Mouse (Mus musculus) erythroblast, adult 5-6 weeks (primary cell): Measurements from ENCODE around the gene 1700028J19Rik. TPM values are rescaled to one million over a fixed set of nuclear protein-coding genes. Genes with fewer than 3 reads are reported as not detected.

Experiments used
- total RNA-seq, 2 experiments: library from RNA; stranded (forward) in 1 of 2; stranded (reverse) in 1 of 2; fragments of 150-400 nt in 1 of 2; fragments of 200-764, 138-1000 nt in 1 of 2; gene quantifications; 2 replicates each; pipeline versions ENCODE4 v1.2.3 to v1.2.4; 2015 to 2017; ENCODE audit warnings: low replicate concordance in 2 of 2

Gene 1700028J19Rik
- total RNA-seq, 2 experiments from 2014 or later = not detected

Other genes with a start within 250 kb of the 1700028J19Rik start
- gene Klk1b26, start 234.5 kb downstream of the 1700028J19Rik start, total RNA-seq (2015; ENCODE audit: low replicate concordance) = not detected in 2 replicates
- gene Klk1b26, start 234.5 kb downstream of the 1700028J19Rik start, total RNA-seq (2017; ENCODE audit: low replicate concordance) = not detected in 2 replicates
- gene Klk1b27, start 194.4 kb downstream of the 1700028J19Rik start, total RNA-seq (2015; ENCODE audit: low replicate concordance) = not detected in 2 replicates
- gene Klk1b27, start 194.4 kb downstream of the 1700028J19Rik start, total RNA-seq (2017; ENCODE audit: low replicate concordance) = not detected in 2 replicates
- gene Klk1b21, start 144.4 kb downstream of the 1700028J19Rik start, total RNA-seq (2015; ENCODE audit: low replicate concordance) = not detected in 2 replicates
- gene Klk1b21, start 144.4 kb downstream of the 1700028J19Rik start, total RNA-seq (2017; ENCODE audit: low replicate concordance) = not detected in 2 replicates
- not detected in 2 replicates for gene Klk1b22, start 134.0 kb downstream of the 1700028J19Rik start, total RNA-seq (2015; ENCODE audit: low replicate concordance)
- gene Klk1b22, start 134.0 kb downstream of the 1700028J19Rik start, total RNA-seq (2017; ENCODE audit: low replicate concordance) = not detected in 2 replicates
- gene Klk1b16, start 109.9 kb downstream of the 1700028J19Rik start, total RNA-seq (2015; ENCODE audit: low replicate concordance) = not detected in 2 replicates
- gene Klk1b16, start 109.9 kb downstream of the 1700028J19Rik start, total RNA-seq (2017; ENCODE audit: low replicate concordance) = not detected in 2 replicates
- not detected in 2 replicates for gene Klk1b24, start 58.5 kb downstream of the 1700028J19Rik start, total RNA-seq (2015; ENCODE audit: low replicate concordance)
- not detected in 2 replicates for gene Klk1b24, start 58.5 kb downstream of the 1700028J19Rik start, total RNA-seq (2017; ENCODE audit: low replicate concordance)
- gene Klk1b3, start 48.5 kb downstream of the 1700028J19Rik start, total RNA-seq (2015; ENCODE audit: low replicate concordance) = not detected in 2 replicates
- not detected in 2 replicates for gene Klk1b3, start 48.5 kb downstream of the 1700028J19Rik start, total RNA-seq (2017; ENCODE audit: low replicate concordance)
- not detected in 2 replicates for gene Klk1b4, start 39.3 kb downstream of the 1700028J19Rik start, total RNA-seq (2015; ENCODE audit: low replicate concordance)
- not detected in 2 replicates for gene Klk1b4, start 39.3 kb downstream of the 1700028J19Rik start, total RNA-seq (2017; ENCODE audit: low replicate concordance)
- gene Klk1b5, start 30.8 kb downstream of the 1700028J19Rik start, total RNA-seq (2015; ENCODE audit: low replicate concordance) = not detected in 2 replicates
- not detected in 2 replicates for gene Klk1b5, start 30.8 kb downstream of the 1700028J19Rik start, total RNA-seq (2017; ENCODE audit: low replicate concordance)
- not detected in 2 replicates for gene Klk1, start 21.3 kb downstream of the 1700028J19Rik start, total RNA-seq (2015; ENCODE audit: low replicate concordance)
- gene Klk1, start 21.3 kb downstream of the 1700028J19Rik start, total RNA-seq (2017; ENCODE audit: low replicate concordance) = not detected in 2 replicates
- gene Gm36864, start 10.5 kb downstream of the 1700028J19Rik start, total RNA-seq (2015; ENCODE audit: low replicate concordance) = not detected in 2 replicates
- not detected in 2 replicates for gene Gm36864, start 10.5 kb downstream of the 1700028J19Rik start, total RNA-seq (2017; ENCODE audit: low replicate concordance)
- gene 2410002F23Rik, start within 50 bp of the 1700028J19Rik start, total RNA-seq (2015; ENCODE audit: low replicate concordance) = 8.2 and 9.8 TPM in 2 replicates
- 5.6 and 7.8 TPM in 2 replicates for gene 2410002F23Rik, start within 50 bp of the 1700028J19Rik start, total RNA-seq (2017; ENCODE audit: low replicate concordance)
- not detected in 2 replicates for gene Acp4, start 10.7 kb upstream of the 1700028J19Rik start, total RNA-seq (2015; ENCODE audit: low replicate concordance)
- gene Acp4, start 10.7 kb upstream of the 1700028J19Rik start, total RNA-seq (2017; ENCODE audit: low replicate concordance) = not detected in 2 replicates
- gene Gm15517, start 14.8 kb upstream of the 1700028J19Rik start, total RNA-seq (2015; ENCODE audit: low replicate concordance) = not detected in 2 replicates
- gene Gm15517, start 14.8 kb upstream of the 1700028J19Rik start, total RNA-seq (2017; ENCODE audit: low replicate concordance) = not detected in 2 replicates
- gene Clec11a, start 60.2 kb upstream of the 1700028J19Rik start, total RNA-seq (2015; ENCODE audit: low replicate concordance) = 0.19 and 0.63 TPM in 2 replicates
- gene Clec11a, start 60.2 kb upstream of the 1700028J19Rik start, total RNA-seq (2017; ENCODE audit: low replicate concordance) = 0.28 and 1.0 TPM in 2 replicates
- gene Shank1, start 63.6 kb upstream of the 1700028J19Rik start, total RNA-seq (2015; ENCODE audit: low replicate concordance) = not detected in 2 replicates
- not detected in 2 replicates for gene Shank1, start 63.6 kb upstream of the 1700028J19Rik start, total RNA-seq (2017; ENCODE audit: low replicate concordance)
- gene Syt3, start 137.4 kb upstream of the 1700028J19Rik start, total RNA-seq (2015; ENCODE audit: low replicate concordance) = not detected in 2 replicates
- gene Syt3, start 137.4 kb upstream of the 1700028J19Rik start, total RNA-seq (2017; ENCODE audit: low replicate concordance) = not detected in 2 replicates
- not detected in 2 replicates for gene 1700008O03Rik, start 139.1 kb upstream of the 1700028J19Rik start, total RNA-seq (2015; ENCODE audit: low replicate concordance)
- gene 1700008O03Rik, start 139.1 kb upstream of the 1700028J19Rik start, total RNA-seq (2017; ENCODE audit: low replicate concordance) = not detected in 2 replicates
- gene Lrrc4b, start 182.3 kb upstream of the 1700028J19Rik start, total RNA-seq (2015; ENCODE audit: low replicate concordance) = not detected in 2 replicates
- gene Lrrc4b, start 182.3 kb upstream of the 1700028J19Rik start, total RNA-seq (2017; ENCODE audit: low replicate concordance) = not detected in 2 replicates
- gene Aspdh, start 218.7 kb upstream of the 1700028J19Rik start, total RNA-seq (2015; ENCODE audit: low replicate concordance) = not detected in 2 replicates
- not detected in 2 replicates for gene Aspdh, start 218.7 kb upstream of the 1700028J19Rik start, total RNA-seq (2017; ENCODE audit: low replicate concordance)
- 6.7 and 43.7 TPM in 2 replicates for gene Josd2, start 221.3 kb upstream of the 1700028J19Rik start, total RNA-seq (2015; ENCODE audit: low replicate concordance)
- 33.7 and 59.7 TPM in 2 replicates for gene Josd2, start 221.3 kb upstream of the 1700028J19Rik start, total RNA-seq (2017; ENCODE audit: low replicate concordance)
- gene Emc10, start 249.8 kb upstream of the 1700028J19Rik start, total RNA-seq (2015; ENCODE audit: low replicate concordance) = 17.9 and 19.2 TPM in 2 replicates
- 12.4 and 13.4 TPM in 2 replicates for gene Emc10, start 249.8 kb upstream of the 1700028J19Rik start, total RNA-seq (2017; ENCODE audit: low replicate concordance)
- gene Fam71e1, start 249.9 kb upstream of the 1700028J19Rik start, total RNA-seq (2015; ENCODE audit: low replicate concordance) = not detected in 2 replicates
- gene Fam71e1, start 249.9 kb upstream of the 1700028J19Rik start, total RNA-seq (2017; ENCODE audit: low replicate concordance) = not detected in 2 replicates